Mouse (Mus musculus) midbrain, embryonic 12.5 days (tissue): Measurements from ENCODE around the gene Cbl. TPM values are rescaled to one million over a fixed set of nuclear protein-coding genes. Genes with fewer than 3 reads are reported as not detected.

Source experiments
- ATAC-seq: fragments of 200-750 bp; cut with Nextera tagmentation; 2 replicates; pipeline ENCODE4 v1.8.0; 2017; ENCODE audit warnings: low read depth, moderate TSS enrichment, moderate library complexity; ENCODE audit not compliant: low FRiP score
- H3K27ac ChIP-seq: fragments of 300-500 bp; sonication (generic); replicated peaks from 2 replicates; pipeline ENCODE4 v1.5.1; 2016; ENCODE audit warnings: mild to moderate bottlenecking
- H3K27me3 ChIP-seq: fragments of 300-500 bp; sonication (generic); 2 replicates; pipeline ENCODE4 v1.6.1; 2016; ENCODE audit warnings: mild to moderate bottlenecking
- H3K36me3 ChIP-seq: fragments of 300-500 bp; sonication (generic); 2 replicates; pipeline ENCODE4 v1.6.1; 2016
- H3K4me1 ChIP-seq: fragments of 300-500 bp; sonication (generic); 2 replicates; pipeline ENCODE4 v1.6.1; 2016
- H3K4me2 ChIP-seq: fragments of 300-500 bp; sonication (generic); replicated peaks from 2 replicates; pipeline ENCODE4 v1.6.1; 2016; ENCODE audit warnings: mild to moderate bottlenecking, moderate library complexity
- H3K4me3 ChIP-seq: fragments of 300-500 bp; sonication (generic); 2 replicates; pipeline ENCODE4 v1.5.1; 2016; ENCODE audit warnings: mild to moderate bottlenecking
- H3K9ac ChIP-seq: fragments of 300-500 bp; sonication (generic); replicated peaks from 2 replicates; pipeline ENCODE4 v1.6.1; 2016; ENCODE audit warnings: mild to moderate bottlenecking, moderate library complexity
- H3K9me3 ChIP-seq: fragments of 300-500 bp; sonication (generic); 2 replicates; pipeline ENCODE4 v1.6.1; 2016; ENCODE audit warnings: mild to moderate bottlenecking
- WGBS: fragments of 180-500 bp; shearing (Covaris S2); methylation state at CpG from one replicate; pipeline ENCODE4 v1.1.7; 2016; 5-methylcytosine and 5-hydroxymethylcytosine counted together
- polyA plus RNA-seq: library from polyadenylated mRNA; unstranded; fragments of >200 nt; fragmentation: Nextera tagmentation; extraction: Ambion mirVana; gene quantifications from 2 replicates; pipeline ENCODE4 v1.2.1, GENCODE M21; 2016

Gene Cbl
- 27.2 and 32.0 TPM in 2 replicates for polyA plus RNA-seq

GRCm38 (mm10) chr9:44233802-44234478, at the start of gene Cbl:
Cbl (minus strand) TSS chr9:44234049.
- no peaks in the 10 kb centered on the region for H3K27me3 ChIP-seq

GRCm38 (mm10) chr9:44283183-44283582, 49.3 kb upstream of the Cbl start:
- Histone ChIP-seq H3K4me2 (no peak overlapping the region), H3K4me3 (no peak overlapping the region), H3K9ac (no peak overlapping the region), H3K9me3 (no peaks in the 10 kb centered on the region), H3K27ac (no peak overlapping the region), H3K4me1 (peaks cover 20% of the 10 kb centered on the region), H3K27me3 (peaks cover 12% of the 10 kb centered on the region; the same call in 1 of the 2 replicates), H3K36me3 (peaks cover 33% of the 10 kb centered on the region)
- 83% methylated on average over 5 of the region's 5 CpGs for WGBS
- no peak for ATAC-seq

More at GRCm38 (mm10) chr9:44233802-44234478, at the start of gene Cbl:
- no peaks in the 10 kb centered on the region for H3K9me3 ChIP-seq
- H3K4me1 ChIP-seq: peaks cover 19% of the 10 kb centered on the region
- peak; percentile 96 for ATAC-seq
- no peaks in the 10 kb centered on the region for H3K36me3 ChIP-seq
- peak within 1 kb of the TSS; percentile 94 for H3K27ac ChIP-seq
- H3K4me2 ChIP-seq: peak within 1 kb of the TSS; percentile 65
- H3K4me3 ChIP-seq: peak within 1 kb of the TSS; percentile 89
- under 1% methylated on average over 62 of the region's 76 CpGs for WGBS
- H3K9ac ChIP-seq: peak within 1 kb of the TSS; percentile 80

- ATAC-seq: no peak
- H3K4me3 ChIP-seq: no peak overlapping the region
- H3K27me3 ChIP-seq: no peaks in the 10 kb centered on the region
- peaks cover 15% of the 10 kb centered on the region for H3K4me1 ChIP-seq
- H3K9me3 ChIP-seq: no peaks in the 10 kb centered on the region
- H3K9ac ChIP-seq: no peak overlapping the region
- peaks cover 5% of the 10 kb centered on the region; the same call in 1 of the 2 replicates for H3K36me3 ChIP-seq
- 87% methylated on average over 4 of the region's 4 CpGs for WGBS
- H3K4me2 ChIP-seq: no peak overlapping the region
- no peak overlapping the region for H3K27ac ChIP-seq
Measured at GRCm38 (mm10) chr9:44269973-44270372, 36.1 kb upstream of the Cbl start.

- H3K27me3 ChIP-seq: no peaks in the 10 kb centered on the region
- no peak overlapping the region for H3K4me2 ChIP-seq
- ATAC-seq: no peak
- no peak overlapping the region for H3K9ac ChIP-seq
- H3K9me3 ChIP-seq: no peaks in the 10 kb centered on the region
- H3K36me3 ChIP-seq: no peaks in the 10 kb centered on the region
- 89% methylated on average over 3 of the region's 3 CpGs for WGBS
- H3K4me1 ChIP-seq: peaks cover 19% of the 10 kb centered on the region
- H3K4me3 ChIP-seq: no peak overlapping the region
- no peak overlapping the region for H3K27ac ChIP-seq
Measured at GRCm38 (mm10) chr9:44269077-44269476, 35.2 kb upstream of the Cbl start.

GRCm38 (mm10) chr9:44268432-44268831, 34.6 kb upstream of the Cbl start, which contains the start of gene Nlrx1:
Nlrx1 (minus strand) TSS chr9:44268599.
- Histone ChIP-seq H3K4me1 (peaks cover 19% of the 10 kb centered on the region), H3K27ac (peak within 1 kb of the TSS; percentile 56), H3K4me3 (peak within 1 kb of the TSS; percentile 45), H3K9ac (peak within 1 kb of the TSS; percentile 60), H3K9me3 (no peaks in the 10 kb centered on the region), H3K27me3 (no peaks in the 10 kb centered on the region), H3K4me2 (peak within 1 kb of the TSS; percentile 72), H3K36me3 (no peaks in the 10 kb centered on the region)
- WGBS: 83% methylated on average over 6 of the region's 6 CpGs
- ATAC-seq: 0 out of 2 replicates have a peak, but pooled peaks have one; percentile 41

GRCm38 (mm10) chr9:44268027-44268360, 34.1 kb upstream of the Cbl start:
- Histone ChIP-seq H3K4me2 (peak overlapping the region; percentile 72), H3K27me3 (no peaks in the 10 kb centered on the region), H3K27ac (peak overlapping the region; percentile 56), H3K4me1 (peaks cover 19% of the 10 kb centered on the region), H3K36me3 (no peaks in the 10 kb centered on the region), H3K4me3 (peak overlapping the region; percentile 45), H3K9ac (peak overlapping the region; percentile 60), H3K9me3 (no peaks in the 10 kb centered on the region)
- WGBS: 6% methylated on average over 28 of the region's 28 CpGs
- ATAC-seq: peak; percentile 66; the same call in 1 of the 2 replicates

GRCm38 (mm10) chr9:44267319-44268026, 33.6 kb upstream of the Cbl start:
- peak overlapping the region; percentile 56 for H3K27ac ChIP-seq
- 4% methylated on average over 23 of the region's 23 CpGs for WGBS
- no peak for ATAC-seq

GRCm38 (mm10) chr9:44266478-44267226, 32.8 kb upstream of the Cbl start:
- 66% methylated on average over 8 of the region's 8 CpGs for WGBS
- Histone ChIP-seq H3K9ac (no peak overlapping the region), H3K36me3 (no peaks in the 10 kb centered on the region), H3K4me3 (no peak overlapping the region), H3K9me3 (no peaks in the 10 kb centered on the region), H3K4me2 (no peak overlapping the region), H3K27ac (peak overlapping the region; percentile 30; the same call in 1 of the 2 replicates), H3K27me3 (no peaks in the 10 kb centered on the region), H3K4me1 (peaks cover 19% of the 10 kb centered on the region)
- no peak for ATAC-seq

More at GRCm38 (mm10) chr9:44267319-44268026, 33.6 kb upstream of the Cbl start:
- Histone ChIP-seq H3K4me2 (peak overlapping the region; percentile 72), H3K9ac (peak overlapping the region; percentile 60), H3K9me3 (no peaks in the 10 kb centered on the region), H3K4me3 (peak overlapping the region; percentile 45), H3K27me3 (no peaks in the 10 kb centered on the region), H3K36me3 (no peaks in the 10 kb centered on the region), H3K4me1 (peaks cover 19% of the 10 kb centered on the region)

GRCm38 (mm10) chr9:44261388-44261787, 27.5 kb upstream of the Cbl start:
- no peak overlapping the region for H3K4me2 ChIP-seq
- peaks cover 10% of the 10 kb centered on the region for H3K4me1 ChIP-seq
- H3K27ac ChIP-seq: no peak overlapping the region
- 88% methylated on average over 14 of the region's 14 CpGs for WGBS
- H3K9me3 ChIP-seq: no peaks in the 10 kb centered on the region
- no peak overlapping the region for H3K4me3 ChIP-seq
- ATAC-seq: no peak
- no peak overlapping the region for H3K9ac ChIP-seq
- no peaks in the 10 kb centered on the region for H3K36me3 ChIP-seq
- no peaks in the 10 kb centered on the region for H3K27me3 ChIP-seq

GRCm38 (mm10) chr9:44259014-44259413, 25.2 kb upstream of the Cbl start:
- Histone ChIP-seq H3K27me3 (no peaks in the 10 kb centered on the region), H3K27ac (no peak overlapping the region), H3K4me2 (no peak overlapping the region), H3K4me1 (peaks cover 25% of the 10 kb centered on the region), H3K9me3 (no peaks in the 10 kb centered on the region), H3K4me3 (no peak overlapping the region), H3K9ac (no peak overlapping the region), H3K36me3 (no peaks in the 10 kb centered on the region)
- no peak for ATAC-seq
- 82% methylated on average over 10 of the region's 10 CpGs for WGBS

- no peak for ATAC-seq
- H3K4me3 ChIP-seq: no peak overlapping the region
- H3K27ac ChIP-seq: no peak overlapping the region
- no peak overlapping the region for H3K9ac ChIP-seq
- H3K4me2 ChIP-seq: no peak overlapping the region
- H3K9me3 ChIP-seq: no peaks in the 10 kb centered on the region
- WGBS: 88% methylated on average over 8 of the region's 8 CpGs
- 0 out of 2 replicates have a peak, but pooled peaks cover 6% of the 10 kb centered on the region for H3K27me3 ChIP-seq
- no peaks in the 10 kb centered on the region for H3K36me3 ChIP-seq
- H3K4me1 ChIP-seq: peaks cover 35% of the 10 kb centered on the region
Measured at GRCm38 (mm10) chr9:44256213-44256612, 22.4 kb upstream of the Cbl start.
